Mouse (Mus musculus) neural tube, embryonic 10.5 days (tissue): ENCODE data around the gene Mylk3.

Source experiments
- DNase-seq: peaks from one replicate; pipeline ENCODE4 v3.0.0-alpha.2; 2017; ENCODE audit warnings: low spot score; ENCODE audit errors: extremely low spot score

Gene Mylk3

GRCm38 (mm10) chr8:85386205-85386604 is at the start of gene Mylk3:
Gene Mylk3 (minus strand): TSS chr8:85386345.
- no peak for DNase-seq

GRCm38 (mm10) chr8:85435736-85436135 is 49.6 kb upstream of the Mylk3 start:
- DNase-seq, result no peak

DNA sequence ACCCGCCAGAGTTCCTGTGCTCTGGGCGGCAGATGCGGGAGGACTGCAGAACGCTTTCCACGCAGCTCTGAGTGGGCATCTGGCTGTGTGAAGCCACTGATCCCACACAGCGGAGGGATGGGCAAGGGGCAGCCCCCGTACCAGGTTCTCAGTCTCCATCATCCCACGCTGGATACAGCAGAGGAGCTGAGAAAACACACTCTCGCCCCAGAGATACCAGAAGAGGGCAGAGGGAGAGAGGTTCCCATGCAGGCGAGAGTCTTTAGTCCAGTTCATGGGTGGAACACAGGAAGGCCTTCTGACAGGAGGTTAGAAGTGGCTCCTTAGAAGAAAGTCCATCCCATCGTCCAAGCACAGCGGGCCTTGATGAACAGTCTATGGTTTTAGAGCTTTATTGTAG is 48.7 kb upstream of the Mylk3 start:
- no peak for DNase-seq

GRCm38 (mm10) chr8:85433017-85433393 is 46.9 kb upstream of the Mylk3 start:
- no peak for DNase-seq

DNA sequence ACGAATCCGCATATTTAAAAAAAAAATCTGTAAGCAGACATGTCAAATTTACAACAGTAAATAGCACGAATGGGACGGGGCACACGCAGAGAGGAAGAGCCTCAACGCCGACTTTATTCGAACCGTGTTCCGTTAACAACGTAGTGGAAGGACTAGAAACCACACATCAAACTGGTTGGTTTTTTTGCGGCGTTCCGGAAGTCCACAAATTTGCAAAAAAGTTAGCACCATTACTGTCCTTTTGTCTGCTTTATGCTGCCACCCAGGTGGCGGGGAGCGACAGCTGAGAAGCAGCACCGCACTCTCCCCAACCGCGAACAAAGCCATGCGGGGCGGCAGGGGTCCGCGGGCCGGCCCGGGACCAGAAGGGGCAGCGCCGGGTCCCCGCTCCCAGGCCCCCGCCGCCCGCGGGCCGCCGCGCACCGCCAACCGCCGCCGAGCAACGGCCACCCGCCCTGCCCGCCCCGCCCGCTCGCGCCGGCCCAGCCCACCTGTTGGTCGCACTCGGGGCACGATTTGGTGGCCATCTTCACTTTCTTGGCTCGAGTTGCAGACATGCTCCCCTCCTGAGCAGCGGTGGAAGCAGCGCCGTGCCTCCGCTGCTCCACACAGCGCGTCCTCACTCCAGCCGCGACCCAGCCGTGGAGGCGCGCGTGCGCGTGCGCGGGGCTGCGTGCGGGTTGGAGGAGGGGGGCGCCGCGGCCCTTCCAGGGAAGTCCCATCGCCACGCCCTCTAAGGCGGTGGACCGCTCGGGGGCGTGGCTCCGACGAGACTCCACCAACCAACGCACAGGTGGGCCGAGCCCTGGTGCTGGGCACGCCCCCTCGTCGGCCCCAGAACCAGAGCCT is 46.2 kb upstream of the Mylk3 start, which contains the start of gene 4921524J17Rik:
4921524J17Rik (minus strand) TSS at position 666 of the 849 bp plus-strand sequence.
- DNase-seq, result peak; percentile 96

- DNase-seq, result no peak
These were observed 45.4 kb upstream of the Mylk3 start for GRCm38 (mm10) chr8:85431281-85432167.

DNA sequence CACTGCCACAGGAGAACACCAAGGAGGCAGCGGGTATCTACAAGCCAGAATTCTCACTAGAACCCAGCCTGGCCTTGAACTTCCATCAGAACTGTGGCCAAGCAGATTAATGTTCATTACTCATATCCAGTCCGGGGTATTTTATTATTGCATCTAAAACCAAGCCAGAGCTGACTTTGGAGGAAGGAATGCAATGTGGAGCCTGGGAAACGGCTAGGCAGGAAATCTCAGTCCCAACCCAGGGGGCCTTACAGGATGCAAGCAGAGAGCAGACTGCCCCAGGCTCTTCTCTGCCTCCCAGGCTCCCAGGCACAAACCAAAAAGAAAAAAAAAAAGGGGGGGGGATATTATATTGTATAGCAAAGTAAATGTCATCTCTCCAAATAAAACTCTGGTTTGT is 44.7 kb upstream of the Mylk3 start:
- peak; percentile 32 for DNase-seq

DNA sequence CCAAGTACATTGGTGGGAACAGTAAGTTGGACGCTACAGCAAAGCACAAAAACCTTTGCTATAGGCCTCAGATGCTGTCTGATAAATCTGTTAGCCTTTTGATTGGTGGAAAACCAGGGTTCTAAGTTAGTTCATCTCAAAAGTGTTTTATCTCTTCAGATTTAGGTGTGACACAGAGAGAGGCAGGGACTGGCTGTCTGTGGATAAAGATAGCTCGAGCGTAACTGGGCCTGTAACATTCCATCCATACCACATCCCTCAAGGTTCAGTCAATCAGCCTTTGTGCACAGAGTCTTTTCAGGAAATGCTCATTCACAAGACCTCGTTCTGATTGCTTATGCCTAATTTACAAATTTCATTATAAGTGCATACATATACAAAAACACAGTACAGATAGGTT is 43.1 kb upstream of the Mylk3 start:
- DNase-seq, result no peak

DNA sequence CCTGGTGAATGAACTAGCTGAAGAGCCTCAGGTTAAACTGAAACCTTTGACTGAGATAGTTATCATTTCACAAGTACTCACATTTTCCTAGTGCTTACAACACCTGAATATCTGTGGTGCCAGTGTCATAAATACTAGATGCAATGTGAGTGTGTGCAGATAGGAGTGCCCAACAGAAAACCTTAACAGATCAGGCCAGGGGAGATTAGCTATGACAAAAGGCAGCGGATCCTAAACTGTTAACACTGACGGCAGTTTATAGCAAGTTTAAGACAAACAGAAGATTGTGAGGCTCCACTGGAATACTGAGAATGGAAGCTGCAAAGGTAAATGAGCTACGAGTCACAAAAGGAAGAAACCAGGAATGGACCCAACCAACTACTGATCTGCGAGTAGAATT is 40.9 kb upstream of the Mylk3 start:
- DNase-seq, result no peak

GRCm38 (mm10) chr8:85421329-85421728 is 35.2 kb upstream of the Mylk3 start:
- no peak for DNase-seq

- DNase-seq, result no peak
These were observed 22.4 kb upstream of the Mylk3 start for GRCm38 (mm10) chr8:85408526-85408925.

DNA sequence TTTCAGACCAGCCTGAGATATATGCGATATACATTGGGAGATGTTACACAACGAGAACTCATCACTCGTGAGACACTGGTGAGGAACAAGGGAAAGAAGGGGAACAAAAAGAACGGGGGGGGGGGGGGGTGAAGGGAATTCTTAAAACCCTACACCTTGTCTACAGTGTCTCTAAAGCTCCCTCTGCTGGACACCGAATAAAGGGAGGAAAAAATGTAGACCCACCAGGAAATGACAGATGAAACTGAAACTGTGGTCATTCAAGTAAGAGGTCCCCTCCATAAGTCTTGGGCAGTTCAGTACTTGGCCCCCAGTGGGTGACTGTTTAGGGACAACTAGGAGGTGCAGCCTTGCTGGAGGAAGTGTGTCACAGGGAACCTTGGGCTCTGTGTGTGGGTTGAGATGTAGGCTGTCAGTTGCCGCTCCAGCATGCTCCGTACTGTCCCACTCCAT is 21.9 kb upstream of the Mylk3 start:
- no peak for DNase-seq

DNA sequence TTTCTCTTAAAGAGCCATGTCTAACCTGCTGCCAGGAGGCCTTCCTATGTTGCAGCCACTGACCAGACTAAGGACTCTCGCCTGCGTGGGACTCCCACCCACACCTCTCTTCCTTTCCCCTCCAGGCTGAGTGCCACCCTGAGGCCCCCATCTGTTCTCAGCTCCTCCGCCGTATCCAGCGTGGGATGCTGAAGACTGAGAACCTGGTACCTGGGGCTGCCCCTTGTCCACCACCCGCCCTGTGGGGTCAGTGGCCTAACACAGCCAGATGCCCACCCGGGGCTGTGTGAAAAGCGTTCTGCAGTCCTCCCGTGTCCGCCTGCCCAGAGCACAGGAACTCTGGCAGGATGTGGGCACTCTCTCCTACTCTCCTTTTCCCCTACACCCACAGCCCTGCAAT is 19.8 kb upstream of the Mylk3 start:
- DNase-seq, result no peak

DNA sequence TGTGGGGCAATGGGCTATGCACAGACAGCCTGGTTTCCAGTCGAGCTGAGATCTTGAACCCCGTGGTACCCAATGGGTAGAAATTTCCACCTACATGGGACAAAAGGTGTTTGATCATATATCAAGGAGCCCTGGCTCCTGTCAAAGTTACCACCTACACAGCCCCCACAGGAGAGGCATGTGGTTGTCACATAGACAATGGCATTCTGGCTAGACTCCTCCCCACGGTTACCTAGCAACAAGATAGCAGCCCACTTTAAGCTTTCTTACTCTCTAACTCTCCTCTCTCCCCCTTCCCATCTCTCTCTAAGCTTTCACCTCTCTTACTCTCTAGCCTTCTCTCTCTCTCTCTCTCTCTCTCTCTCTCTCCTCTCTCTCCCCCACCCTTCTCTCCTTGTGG is 19.3 kb upstream of the Mylk3 start:
- no peak for DNase-seq

GRCm38 (mm10) chr8:85398548-85398947 is 12.4 kb upstream of the Mylk3 start:
- DNase-seq, result no peak

DNA sequence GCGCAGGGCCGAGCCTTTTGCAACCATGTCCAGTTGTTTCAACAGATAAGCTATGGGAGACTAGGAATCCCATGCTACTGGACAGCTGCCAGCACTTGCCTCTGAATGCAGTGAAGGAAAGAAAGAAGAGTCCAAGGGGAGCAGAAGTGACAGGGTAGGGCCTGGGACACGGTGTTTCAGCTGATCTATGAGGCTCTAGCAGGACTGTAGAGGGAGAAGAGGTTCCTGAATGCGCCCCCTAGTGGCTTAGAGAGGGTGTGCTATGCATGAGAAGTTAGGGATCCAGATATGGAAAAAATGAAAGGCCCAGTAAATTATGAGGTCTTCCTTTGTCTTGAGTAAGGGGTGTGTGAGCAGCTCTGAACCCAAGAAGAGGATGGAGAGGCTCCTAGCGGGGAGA is 11.4 kb upstream of the Mylk3 start:
- peak; percentile 45 for DNase-seq

- no peak for DNase-seq
These were observed 10.4 kb upstream of the Mylk3 start for GRCm38 (mm10) chr8:85396432-85397079.

DNA sequence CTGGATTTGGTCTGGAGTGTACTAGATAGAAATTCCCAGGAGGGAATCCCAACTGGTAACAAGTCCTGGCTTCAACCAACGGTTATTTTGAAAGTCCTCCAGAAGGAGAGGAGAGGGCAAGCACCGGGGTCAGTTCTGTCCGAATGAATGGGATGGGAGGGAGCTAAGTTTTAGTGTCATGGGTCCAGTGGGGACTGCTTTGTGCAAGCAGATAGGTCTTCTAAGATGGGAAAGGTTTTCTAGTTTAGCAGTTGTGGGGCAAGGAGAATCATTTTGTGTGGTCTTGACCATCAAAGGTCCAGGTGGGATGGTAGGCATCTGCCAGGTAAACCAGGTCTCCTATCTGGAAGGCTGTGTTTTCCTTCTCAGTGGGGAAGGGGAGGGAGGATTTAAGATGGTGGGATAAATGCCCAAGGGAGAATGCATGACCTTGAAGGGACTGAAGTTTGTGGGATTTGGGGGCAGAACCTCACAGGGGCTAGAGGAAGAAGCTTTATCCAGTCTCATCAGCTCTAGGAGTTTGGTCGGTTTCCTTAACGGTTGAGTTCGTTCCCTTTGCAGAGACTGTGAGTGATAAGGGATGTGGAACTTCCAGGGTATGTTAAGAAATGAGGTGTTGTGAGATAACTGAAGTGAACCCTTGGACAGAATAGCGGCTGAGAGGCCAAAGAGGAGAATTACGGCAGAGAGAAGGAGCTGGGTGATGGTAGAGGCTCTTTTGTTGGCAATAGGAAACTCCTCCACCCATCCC is 9.7 kb upstream of the Mylk3 start:
- DNase-seq, result no peak

GRCm38 (mm10) chr8:85395017-85395416 is 8.9 kb upstream of the Mylk3 start:
- no peak for DNase-seq

GRCm38 (mm10) chr8:85393199-85393598 is 7.1 kb upstream of the Mylk3 start:
- DNase-seq, result no peak

- no peak for DNase-seq
These were observed 5.3 kb upstream of the Mylk3 start for GRCm38 (mm10) chr8:85391438-85391837.
